Mouse (Mus musculus) lung, postnatal 25 days (tissue): ENCODE measurements around the gene Prpf40b.
A peak's percentile ranks its signal among the peaks of the same experiment; 100 is the strongest.
"Not testable (repeated sequence)": the region's sequence is repeated elsewhere in the genome, so short reads cannot be mapped to it uniquely, and the experiment has no call there.

Experiments
- DNase-seq: peaks from one replicate; pipeline ENCODE4 v3.0.0; 2022; ENCODE audit warnings: low spot score

The Prpf40b gene

DNA sequence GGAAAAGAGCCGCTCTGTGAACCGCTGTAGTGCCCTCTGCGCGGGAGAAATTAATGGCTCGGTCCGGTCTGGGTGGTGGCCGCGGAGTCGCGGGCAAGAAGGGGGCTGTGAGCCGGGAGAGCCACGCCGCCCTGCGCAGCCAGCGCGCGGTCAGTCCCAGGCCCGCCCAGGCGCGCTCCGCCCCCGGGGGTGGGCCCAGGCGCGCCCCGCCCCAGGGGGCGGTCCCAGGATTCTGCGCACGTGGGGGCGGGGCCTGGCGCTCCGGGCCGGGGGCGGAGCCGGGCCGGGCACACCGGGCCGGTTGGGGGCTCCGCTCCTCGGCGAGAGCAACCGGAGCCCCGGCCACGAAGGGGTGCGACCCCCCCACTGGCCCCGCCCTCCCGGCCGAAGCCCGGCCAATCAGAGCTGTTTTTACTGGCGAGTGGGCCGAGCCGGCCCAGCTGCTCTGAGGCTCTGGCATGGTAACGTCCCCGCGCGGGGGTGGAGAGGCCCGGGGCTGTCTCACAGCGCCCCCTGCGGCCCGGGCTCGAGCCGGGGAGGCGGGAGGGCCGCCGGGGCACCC lies at the start of gene Prpf40b:
Prpf40b (plus strand) TSS at position 275 of the 562 bp plus-strand sequence.
- peak; percentile 93 for DNase-seq

GRCm38 (mm10) chr15:99246736-99247135 lies 48.2 kb upstream of the Prpf40b start:
- DNase-seq: not testable (repeated sequence)

- DNase-seq: no peak
Measured at GRCm38 (mm10) chr15:99248972-99249371, 45.9 kb upstream of the Prpf40b start.

DNA sequence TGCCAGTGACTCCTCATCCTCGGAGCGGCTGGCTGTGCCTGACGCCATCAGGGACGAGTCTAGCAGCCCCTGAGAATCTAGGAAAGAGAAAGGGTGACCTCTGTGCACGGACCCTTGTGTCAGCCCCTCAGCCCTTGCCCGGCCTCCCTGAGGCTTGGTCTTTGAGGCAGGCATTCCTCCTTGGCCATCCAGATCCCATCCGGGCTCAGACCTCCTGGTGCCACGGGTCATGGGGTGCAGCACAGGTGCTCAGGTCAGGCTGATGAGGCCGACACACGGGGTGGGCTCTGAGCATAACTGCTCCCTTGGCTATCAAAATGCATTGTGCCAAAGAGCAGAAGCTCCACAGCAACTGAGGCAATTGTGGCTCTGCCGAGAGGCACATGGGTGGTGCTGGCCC lies 44.9 kb upstream of the Prpf40b start:
- DNase-seq: no peak

DNA sequence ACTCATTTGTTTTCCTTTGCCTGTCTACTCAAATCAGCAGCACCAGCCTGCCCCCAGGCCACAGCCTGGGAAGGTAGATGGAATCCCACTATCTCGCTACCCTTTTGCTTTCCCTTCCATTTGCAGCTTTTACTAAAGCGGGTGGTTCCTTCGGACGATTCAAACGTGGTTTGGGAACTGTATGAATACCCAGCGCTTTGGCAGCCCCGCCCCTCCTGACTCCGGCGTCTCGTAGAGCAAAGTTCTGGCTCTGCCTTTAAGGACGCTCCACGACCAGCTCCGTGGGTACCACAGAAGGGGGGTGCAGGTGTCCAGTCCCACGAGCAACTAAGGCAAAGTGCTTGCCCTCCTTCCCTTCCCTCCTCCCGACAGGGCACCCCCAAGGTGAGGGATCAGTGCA lies 43.8 kb upstream of the Prpf40b start:
- DNase-seq: not testable (repeated sequence)

GRCm38 (mm10) chr15:99251626-99252380 lies 43.1 kb upstream of the Prpf40b start, which contains the start of gene Mcrs1:
Mcrs1 (minus strand) TSS chr15:99251961.
- peak; percentile 98 for DNase-seq

GRCm38 (mm10) chr15:99252381-99253174 lies 42.3 kb upstream of the Prpf40b start:
- DNase-seq: no peak

DNA sequence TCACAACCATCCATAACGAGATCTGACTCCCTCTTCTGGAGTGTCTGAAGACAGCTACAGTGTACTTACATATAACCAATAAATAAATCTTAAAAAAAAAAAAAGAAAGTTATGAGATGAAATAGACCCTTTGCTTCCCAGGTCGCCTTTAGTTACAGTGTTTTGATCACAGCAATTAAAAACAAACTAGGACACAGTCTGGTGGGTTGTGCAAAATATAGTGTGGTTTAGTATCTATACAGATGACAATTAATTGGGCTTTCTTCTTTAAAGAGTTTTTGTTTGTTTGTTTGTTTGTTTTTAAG lies 41.8 kb upstream of the Prpf40b start:
- DNase-seq: not testable (repeated sequence)

GRCm38 (mm10) chr15:99253772-99254171 lies 41.1 kb upstream of the Prpf40b start:
- DNase-seq: no peak

GRCm38 (mm10) chr15:99254477-99255005 lies 40.3 kb upstream of the Prpf40b start:
- DNase-seq: no peak

DNA sequence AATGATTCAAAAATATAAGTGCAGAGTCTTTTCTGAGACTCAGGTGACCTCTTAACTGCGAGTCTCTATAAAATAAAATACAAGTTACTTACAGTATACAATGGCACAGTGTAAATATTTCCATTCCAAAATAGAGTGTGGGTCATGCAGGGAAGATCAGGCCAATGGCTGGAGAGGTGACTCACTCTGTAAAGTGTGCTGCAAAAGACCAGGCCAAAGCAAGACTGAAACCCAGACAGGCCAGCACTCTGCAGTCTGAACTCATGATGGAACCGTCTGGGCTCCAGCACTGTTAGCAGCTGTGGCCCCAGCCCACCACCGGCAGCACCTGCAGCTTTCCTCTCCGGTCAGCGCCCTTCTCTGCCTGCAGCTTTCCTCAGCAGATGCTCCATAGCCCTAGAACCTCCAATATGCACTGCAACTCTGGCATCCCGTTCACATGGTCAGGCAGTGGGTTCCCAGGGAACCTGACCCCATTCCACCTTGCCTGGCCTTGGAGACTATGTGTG lies 39.6 kb upstream of the Prpf40b start:
- no peak for DNase-seq

GRCm38 (mm10) chr15:99259167-99259729 lies 35.6 kb upstream of the Prpf40b start:
- no peak for DNase-seq

DNA sequence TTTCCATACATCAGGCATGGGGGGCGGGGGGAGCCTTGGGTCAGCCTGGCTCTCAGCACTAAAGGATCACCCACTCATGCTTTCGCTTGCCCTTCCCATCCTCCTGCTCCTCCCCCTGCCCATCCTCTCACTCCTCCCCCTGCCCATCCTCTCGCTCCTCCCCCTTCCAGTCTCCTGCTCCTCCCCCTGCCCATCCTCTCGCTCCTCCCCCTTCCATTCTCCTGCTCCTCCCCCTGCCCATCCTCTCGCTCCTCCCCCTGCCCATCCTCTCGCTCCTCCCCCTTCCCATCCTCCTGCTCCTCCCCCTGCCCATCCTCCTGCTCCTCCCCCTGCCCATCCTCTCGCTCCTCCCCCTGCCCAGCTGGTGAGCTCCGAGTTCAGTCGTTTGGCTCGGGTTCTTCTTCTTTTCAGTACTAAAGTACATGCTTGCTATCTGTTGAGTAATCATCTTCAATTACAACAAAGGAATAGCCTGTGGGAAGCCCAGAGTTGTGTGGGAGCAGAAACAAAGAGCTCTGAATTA lies 35.1 kb upstream of the Prpf40b start:
- DNase-seq: peak; percentile 77

- DNase-seq: no peak
Measured at GRCm38 (mm10) chr15:99262702-99263101, 32.2 kb upstream of the Prpf40b start.

DNA sequence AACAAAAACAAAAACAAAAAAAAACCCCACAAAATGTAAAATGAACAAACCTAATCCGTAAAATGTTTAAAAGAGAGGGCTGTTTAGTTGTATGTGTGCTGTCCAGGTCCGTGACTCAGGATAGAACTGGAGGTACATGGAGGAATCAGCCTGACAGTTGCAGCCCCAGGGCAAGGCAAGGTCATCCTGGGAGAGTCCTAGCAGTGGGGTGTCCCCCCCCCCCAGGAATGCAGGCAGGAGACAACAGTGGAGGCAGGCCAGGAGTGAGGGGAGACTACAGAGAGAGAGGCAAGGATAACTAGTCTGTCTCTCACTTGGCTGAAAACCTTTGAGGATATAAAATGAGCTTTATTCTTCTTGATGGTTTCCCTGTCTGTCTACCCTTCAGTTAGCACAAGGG lies 30.5 kb upstream of the Prpf40b start:
- no peak for DNase-seq

DNA sequence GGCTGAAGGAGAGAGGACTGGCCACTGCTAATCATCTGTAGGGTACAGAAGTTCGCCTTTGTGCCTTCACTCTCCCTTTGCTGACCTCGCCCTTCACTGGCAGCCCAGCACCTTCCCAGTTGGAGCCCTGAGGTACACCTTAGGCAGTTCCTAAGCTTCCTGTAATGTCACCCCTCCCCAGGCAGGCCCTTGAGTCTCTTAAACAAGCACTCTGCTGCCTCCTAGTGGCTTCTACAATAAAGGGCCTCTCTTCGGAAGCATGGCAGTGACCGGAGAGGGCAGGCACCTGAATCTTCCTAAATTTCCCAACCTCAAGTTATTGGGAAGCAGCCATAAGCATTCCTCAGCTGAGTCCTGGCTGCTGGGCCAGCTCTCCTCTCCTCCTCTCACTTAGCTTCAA lies 29.2 kb upstream of the Prpf40b start:
- DNase-seq: peak; percentile 86

DNA sequence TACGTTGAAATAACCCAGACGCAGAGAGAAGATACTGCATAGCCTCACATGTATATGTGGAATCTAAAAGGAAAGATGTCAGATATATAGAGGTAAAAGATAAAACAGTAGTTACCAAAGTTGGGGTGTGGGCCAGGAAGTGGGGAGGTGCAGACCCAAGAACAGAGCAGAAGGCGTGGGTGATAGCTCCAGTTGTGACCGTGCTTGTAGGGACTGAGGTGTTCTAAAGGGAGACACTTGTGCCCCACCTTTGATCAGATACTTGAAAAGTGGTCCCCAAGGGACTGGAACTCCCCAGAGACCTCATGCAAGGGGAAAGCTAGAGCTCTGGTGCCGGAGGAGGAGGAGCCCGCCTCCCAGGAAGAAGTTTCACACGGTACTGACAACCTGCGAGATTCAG lies 18.8 kb upstream of the Prpf40b start:
- DNase-seq: no peak

DNA sequence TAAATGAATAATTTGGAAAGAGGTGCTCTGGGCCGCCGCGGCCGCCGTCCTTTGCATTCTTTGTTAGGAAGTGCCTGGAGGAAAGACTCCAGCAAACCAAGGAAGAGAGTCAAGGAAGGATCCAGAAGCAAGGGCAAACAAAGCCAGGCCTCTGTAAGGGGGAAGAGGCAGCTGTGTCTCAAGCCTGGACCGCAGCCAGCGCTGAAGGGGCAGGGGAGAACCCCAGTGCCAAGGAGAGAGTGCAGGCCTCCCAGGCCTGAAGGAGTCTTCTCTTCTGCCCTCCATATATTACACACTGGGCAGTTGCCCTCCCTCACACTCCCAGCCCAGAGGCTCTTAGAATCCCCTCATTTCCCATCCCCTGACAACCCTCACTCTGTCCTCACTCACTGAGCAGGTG lies 16.6 kb upstream of the Prpf40b start:
- no peak for DNase-seq

DNA sequence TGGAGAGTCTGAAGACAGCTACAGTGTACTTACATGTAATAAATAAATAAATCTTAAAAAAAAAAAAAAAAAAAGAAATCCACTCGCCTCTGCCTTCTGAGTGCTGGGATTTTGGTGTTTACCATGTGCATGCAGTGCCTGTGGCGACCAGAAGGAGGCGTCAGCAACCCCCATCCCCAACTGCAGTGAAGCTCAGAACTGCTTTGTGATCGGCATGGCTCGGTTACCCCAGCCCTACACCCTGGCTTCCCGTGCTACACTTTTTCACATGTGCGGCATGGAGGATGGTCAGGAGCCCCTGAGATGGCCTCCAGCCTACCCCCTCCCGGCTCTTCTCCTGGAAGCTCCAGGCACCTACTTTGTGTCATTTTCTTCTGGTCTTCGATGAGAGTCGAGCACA lies 11.4 kb upstream of the Prpf40b start:
- no peak for DNase-seq

DNA sequence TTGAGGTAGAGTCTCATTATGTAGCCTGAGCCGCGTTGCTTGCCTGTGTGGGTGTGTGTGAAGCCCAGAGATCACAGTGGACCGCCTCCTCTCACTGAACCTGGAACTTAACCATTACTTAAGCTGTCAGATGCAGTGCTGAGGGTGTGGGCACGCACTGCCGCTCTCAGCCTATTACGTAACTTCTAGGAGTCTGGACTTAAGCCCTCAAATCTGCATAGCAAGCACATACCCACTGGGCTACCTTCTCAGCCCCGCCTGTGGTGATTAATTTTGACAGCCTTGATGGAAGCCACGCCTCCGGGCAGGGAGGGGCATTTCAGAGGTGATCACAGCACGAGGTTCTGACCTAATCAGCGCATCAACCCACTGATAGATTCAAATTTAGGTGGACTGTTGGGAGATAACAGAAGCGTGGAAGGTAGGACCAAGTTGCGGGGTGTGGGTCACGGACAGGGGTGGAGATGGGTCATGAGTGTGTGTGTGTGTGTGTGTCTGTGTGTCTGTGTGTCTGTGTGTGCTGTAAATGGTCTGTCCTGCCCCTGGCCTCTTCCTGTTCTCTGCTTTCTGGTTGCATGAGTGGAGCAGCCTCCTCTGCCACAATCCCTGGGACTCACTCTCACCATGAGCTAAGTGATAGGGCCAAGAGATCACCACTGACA lies 10.2 kb upstream of the Prpf40b start:
- peak; percentile 63 for DNase-seq

DNA sequence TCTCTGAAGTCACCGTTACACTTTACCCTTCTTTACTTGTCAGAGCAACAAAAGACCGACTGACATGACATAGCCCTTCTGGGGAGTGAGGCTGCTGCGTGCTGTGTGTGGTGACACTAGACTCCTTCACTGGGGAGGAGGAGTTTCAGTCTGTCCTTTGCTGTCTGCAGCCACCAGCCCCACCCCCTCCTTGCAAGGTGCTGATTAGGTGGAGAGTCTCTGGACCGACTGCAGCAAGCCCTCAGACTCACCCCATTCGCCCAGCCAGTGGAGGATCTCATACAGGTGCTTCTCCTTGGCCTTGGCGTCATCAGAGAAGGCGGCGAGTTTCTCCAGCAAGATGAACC lies 9.7 kb upstream of the Prpf40b start:
- no peak for DNase-seq

DNA sequence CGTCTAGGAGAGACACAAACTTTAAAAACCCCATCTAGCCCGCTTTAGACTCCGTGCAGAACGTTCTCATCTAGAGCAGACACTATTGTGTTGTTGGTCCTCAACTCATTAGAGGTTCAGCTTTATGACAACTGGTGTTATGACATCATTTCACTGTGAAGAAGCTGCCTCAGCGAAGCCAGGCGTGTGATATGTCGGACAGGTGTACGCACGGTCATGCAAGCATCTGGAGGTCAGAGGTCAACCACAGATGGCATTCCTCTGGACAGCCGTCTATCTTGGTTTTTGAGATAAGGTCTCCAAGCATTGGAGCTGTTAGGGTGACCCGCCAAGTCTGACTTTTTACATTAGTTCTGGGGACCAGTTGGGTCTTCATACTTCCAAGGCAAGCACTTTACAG lies 4.3 kb upstream of the Prpf40b start:
- DNase-seq: no peak
